Mouse (Mus musculus): ENCODE measurements around the gene Psmb2. TPM values are rescaled to one million over a fixed set of nuclear protein-coding genes. Genes with fewer than 3 reads are reported as not detected.

The Psmb2 gene
- total and polyA plus RNA-seq, 2 experiments from 2014 or later: 185 to 497 TPM

DNA sequence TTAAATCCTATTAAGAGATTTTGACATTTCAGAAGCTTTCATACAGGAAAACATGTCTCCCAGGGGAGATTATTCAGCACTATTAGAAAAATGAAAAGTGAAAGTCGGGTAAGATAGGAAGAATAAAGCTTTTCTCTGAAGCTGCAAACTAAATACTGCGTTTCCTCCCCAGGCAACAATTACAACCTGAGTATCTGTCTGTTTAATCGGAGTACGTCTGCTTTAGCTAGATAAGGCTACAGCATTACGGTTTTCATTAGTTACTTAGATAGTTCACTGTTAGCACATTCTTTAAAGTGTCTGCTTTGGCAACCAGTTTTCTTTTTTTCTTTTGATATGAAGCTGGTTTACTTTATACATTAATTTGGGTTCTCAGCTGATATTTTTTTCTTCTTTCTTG, 4.9 kb downstream of the Psmb2 start:
- 88% methylated on average over 5 of the region's 5 CpGs for WGBS
- Histone ChIP-seq H3K27ac (ENCODE audit: low read depth, low read length) (no peak overlapping the region), H3K4me3 (ENCODE audit: low read depth, low read length) (no peak overlapping the region), H3K27me3 (ENCODE audit: insufficient read depth, low read length) (no peaks in the 10 kb centered on the region), H3K9ac (no peak overlapping the region), H3K4me2 (ENCODE audit: low read depth) (no peak overlapping the region), H3K4me1 (ENCODE audit: insufficient read depth) (no peaks in the 10 kb centered on the region), H3K36me3 (ENCODE audit: insufficient read depth) (peaks cover 26% of the 10 kb centered on the region), H3K9me3 (ENCODE audit: low read length) (no peaks in the 10 kb centered on the region)
- DNase-seq: no peak
- ATAC-seq: no peak
- no peak for TF ChIP-seq CTCF (IDR thresholded peaks at IDR 0.05; ENCODE audit: low read depth)

DNA sequence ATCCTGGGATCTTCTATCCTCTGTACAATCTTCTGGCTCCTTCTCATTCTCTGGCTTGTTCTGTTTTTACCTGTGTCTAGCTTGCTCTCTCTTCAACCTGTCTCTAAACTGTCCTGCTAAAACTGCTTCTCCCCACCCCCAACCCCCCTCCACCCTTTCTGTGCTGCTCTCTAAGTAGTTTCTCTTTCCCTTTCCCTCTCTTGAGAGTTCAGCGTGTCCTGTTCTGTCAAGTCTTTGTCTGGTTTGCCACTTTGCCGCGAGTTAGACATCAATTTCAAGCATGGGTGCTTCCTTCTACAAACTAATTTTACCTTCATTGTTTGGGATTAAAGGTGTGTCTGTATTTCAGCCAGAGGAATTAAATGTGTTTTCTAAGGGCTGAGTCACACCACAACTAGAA, 5.7 kb downstream of the Psmb2 start:
- Histone ChIP-seq H3K36me3 (ENCODE audit: insufficient read depth) (peaks cover 29% of the 10 kb centered on the region), H3K4me2 (ENCODE audit: low read depth) (no peak overlapping the region), H3K27me3 (ENCODE audit: insufficient read depth, low read length) (no peaks in the 10 kb centered on the region), H3K4me3 (ENCODE audit: low read depth, low read length) (no peak overlapping the region), H3K9me3 (ENCODE audit: low read length) (no peaks in the 10 kb centered on the region), H3K27ac (ENCODE audit: low read depth, low read length) (no peak overlapping the region), H3K4me1 (ENCODE audit: insufficient read depth) (no peaks in the 10 kb centered on the region), H3K9ac (no peak overlapping the region)
- 34% methylated on average over 3 of the region's 3 CpGs for WGBS
- TF ChIP-seq CTCF (IDR thresholded peaks at IDR 0.05; ENCODE audit: low read depth): no peak
- DNase-seq: no peak
- ATAC-seq: no peak

DNA sequence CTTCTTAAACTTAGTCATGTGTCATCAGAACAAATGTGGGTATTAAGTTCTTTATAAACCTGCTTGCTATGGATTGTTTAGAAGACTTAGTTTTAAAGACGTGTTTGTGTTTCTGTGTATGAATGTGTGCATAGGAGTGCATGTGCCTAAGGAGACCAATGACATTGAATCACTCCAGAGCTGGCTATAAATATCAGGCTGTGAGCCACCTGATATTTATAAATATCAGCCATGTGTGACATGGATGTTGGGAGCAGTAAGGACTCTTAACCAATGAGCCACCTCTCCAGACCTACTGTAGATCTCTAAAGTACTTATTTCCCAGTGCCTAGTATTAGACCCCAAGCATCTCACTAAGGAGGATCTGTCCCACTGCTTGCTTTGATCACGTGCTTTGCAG, 12.0 kb downstream of the Psmb2 start:
- no peaks in the 10 kb centered on the region for H3K9me3 ChIP-seq (ENCODE audit: low read length)
- no peak overlapping the region for H3K4me2 ChIP-seq (ENCODE audit: low read depth)
- no peak overlapping the region for H3K9ac ChIP-seq
- no peak overlapping the region for H3K27ac ChIP-seq (ENCODE audit: low read depth, low read length)
- H3K4me3 ChIP-seq (ENCODE audit: low read depth, low read length): no peak overlapping the region
- H3K36me3 ChIP-seq (ENCODE audit: insufficient read depth): peaks cover 35% of the 10 kb centered on the region
- DNase-seq (no peak), ATAC-seq (no peak)
- H3K27me3 ChIP-seq (ENCODE audit: insufficient read depth, low read length): no peaks in the 10 kb centered on the region
- no peak for TF ChIP-seq CTCF (IDR thresholded peaks at IDR 0.05; ENCODE audit: low read depth)
- WGBS: 97% methylated on average over 2 of the region's 2 CpGs
- H3K4me1 ChIP-seq (ENCODE audit: insufficient read depth): no peaks in the 10 kb centered on the region

GRCm38 (mm10) chr4:126693021-126693420, 15.6 kb downstream of the Psmb2 start:
- Histone ChIP-seq H3K27ac (ENCODE audit: low read depth, low read length) (no peak overlapping the region), H3K4me2 (ENCODE audit: low read depth) (no peak overlapping the region), H3K4me3 (ENCODE audit: low read depth, low read length) (no peak overlapping the region), H3K9me3 (ENCODE audit: low read length) (no peaks in the 10 kb centered on the region), H3K27me3 (ENCODE audit: insufficient read depth, low read length) (no peaks in the 10 kb centered on the region), H3K4me1 (ENCODE audit: insufficient read depth) (no peaks in the 10 kb centered on the region), H3K36me3 (ENCODE audit: insufficient read depth) (peaks cover 20% of the 10 kb centered on the region), H3K9ac (no peak overlapping the region)
- DNase-seq (no peak), ATAC-seq (no peak)
- no peak for TF ChIP-seq CTCF (IDR thresholded peaks at IDR 0.05; ENCODE audit: low read depth)
- 86% methylated on average over 5 of the region's 5 CpGs for WGBS

DNA sequence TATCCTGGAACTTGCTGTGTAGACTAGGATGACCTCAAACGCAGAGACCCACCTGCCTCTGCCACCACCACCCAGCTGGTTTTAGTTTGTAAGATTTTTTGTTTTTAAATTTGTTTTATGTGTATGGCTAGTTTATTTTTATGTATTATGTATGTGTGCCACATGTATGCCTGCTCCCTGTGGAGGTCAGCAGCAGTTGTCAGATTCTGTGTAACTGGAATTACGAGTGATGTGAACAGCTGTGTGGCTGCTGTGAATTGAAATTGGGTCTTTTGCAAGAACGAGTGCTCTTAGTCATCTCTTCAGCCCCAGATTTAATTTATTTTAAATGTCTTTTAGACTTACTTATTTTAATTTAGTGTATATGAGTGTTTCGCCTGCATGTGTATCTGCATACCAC, 19.5 kb downstream of the Psmb2 start:
- no peaks in the 10 kb centered on the region for H3K9me3 ChIP-seq (ENCODE audit: low read length)
- 94% methylated on average over 4 of the region's 4 CpGs for WGBS
- ATAC-seq: no peak
- H3K4me2 ChIP-seq (ENCODE audit: low read depth): no peak overlapping the region
- H3K27me3 ChIP-seq (ENCODE audit: insufficient read depth, low read length): no peaks in the 10 kb centered on the region
- no peak overlapping the region for H3K27ac ChIP-seq (ENCODE audit: low read depth, low read length)
- no peak overlapping the region for H3K4me3 ChIP-seq (ENCODE audit: low read depth, low read length)
- H3K36me3 ChIP-seq (ENCODE audit: insufficient read depth): peaks cover 24% of the 10 kb centered on the region
- DNase-seq: no peak
- no peaks in the 10 kb centered on the region for H3K4me1 ChIP-seq (ENCODE audit: insufficient read depth)
- H3K9ac ChIP-seq: no peak overlapping the region
- no peak for TF ChIP-seq CTCF (IDR thresholded peaks at IDR 0.05; ENCODE audit: low read depth)

DNA sequence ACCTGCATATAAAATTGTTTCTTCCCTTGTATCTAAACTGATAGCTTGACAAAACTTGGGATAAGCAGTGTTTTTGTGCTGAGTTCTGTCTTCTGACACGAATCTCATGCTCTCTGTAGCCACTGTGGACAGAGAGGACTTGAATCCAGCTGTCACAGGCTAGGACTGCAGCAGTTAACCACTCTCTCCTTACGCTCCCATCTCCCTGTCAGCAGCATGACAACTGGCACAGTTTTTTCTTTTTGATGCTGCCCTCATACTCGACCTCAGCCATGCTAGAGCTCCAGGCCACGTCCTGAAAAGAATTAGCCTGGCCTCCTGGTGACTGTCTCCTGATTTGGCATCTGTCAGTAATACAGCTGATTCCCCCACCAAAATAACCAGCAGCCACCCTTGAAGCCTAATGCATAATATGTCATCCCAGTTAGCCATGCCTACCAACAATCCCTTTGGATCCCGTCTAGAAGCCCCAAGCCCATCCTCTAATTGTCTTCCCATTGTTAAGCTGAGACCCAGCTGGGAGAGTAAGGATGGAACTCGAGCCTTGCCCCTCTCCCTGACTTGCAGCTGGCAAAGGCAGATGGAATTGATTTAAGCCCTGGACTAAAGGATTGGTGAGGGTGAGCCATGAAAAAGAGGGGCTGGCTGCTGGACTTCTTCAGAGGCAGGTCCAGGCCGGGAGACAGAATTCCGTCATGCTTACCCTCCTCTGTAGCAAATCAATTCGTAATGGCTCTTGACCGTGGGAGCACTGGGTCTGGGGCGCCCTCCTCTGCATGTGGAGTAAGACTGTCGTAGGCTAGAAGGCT, 29.4 kb downstream of the Psmb2 start:
- 74% methylated on average over 12 of the region's 12 CpGs for WGBS
- no peaks in the 10 kb centered on the region for H3K27me3 ChIP-seq (ENCODE audit: insufficient read depth, low read length)
- no peaks in the 10 kb centered on the region for H3K9me3 ChIP-seq (ENCODE audit: low read length)
- no peak overlapping the region for H3K27ac ChIP-seq (ENCODE audit: low read depth, low read length)
- DNase-seq (no peak), ATAC-seq (no peak)
- TF ChIP-seq CTCF (IDR thresholded peaks at IDR 0.05; ENCODE audit: low read depth): no peak
- H3K4me2 ChIP-seq (ENCODE audit: low read depth): no peak overlapping the region
- no peaks in the 10 kb centered on the region for H3K4me1 ChIP-seq (ENCODE audit: insufficient read depth)
- H3K4me3 ChIP-seq (ENCODE audit: low read depth, low read length): no peak overlapping the region
- no peak overlapping the region for H3K9ac ChIP-seq
- peaks cover 61% of the 10 kb centered on the region for H3K36me3 ChIP-seq (ENCODE audit: insufficient read depth)

DNA sequence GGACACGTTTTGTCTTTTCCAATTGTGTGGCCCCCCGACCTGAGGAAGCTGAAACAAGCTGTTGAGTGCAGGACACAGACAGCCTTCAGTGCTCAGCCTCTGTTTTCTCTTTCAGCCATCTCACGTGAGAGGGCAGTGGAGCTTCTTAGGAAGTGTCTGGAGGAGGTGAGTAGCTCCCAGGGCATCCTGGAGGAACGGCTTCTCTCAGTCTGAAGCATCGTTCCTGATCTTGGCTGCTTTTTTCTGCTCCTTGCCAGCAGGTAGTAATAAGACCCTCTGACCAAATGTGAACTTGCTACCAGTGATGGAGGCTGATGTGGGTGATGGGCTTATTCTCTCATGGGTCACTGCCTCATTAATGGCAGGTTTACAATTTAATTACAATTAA, 30.0 kb downstream of the Psmb2 start:
- no peak overlapping the region for H3K9ac ChIP-seq
- H3K36me3 ChIP-seq (ENCODE audit: insufficient read depth): peaks cover 57% of the 10 kb centered on the region
- no peaks in the 10 kb centered on the region for H3K4me1 ChIP-seq (ENCODE audit: insufficient read depth)
- no peak for DNase-seq
- no peaks in the 10 kb centered on the region for H3K9me3 ChIP-seq (ENCODE audit: low read length)
- TF ChIP-seq CTCF (IDR thresholded peaks at IDR 0.05; ENCODE audit: low read depth): no peak
- no peak overlapping the region for H3K27ac ChIP-seq (ENCODE audit: low read depth, low read length)
- no peak overlapping the region for H3K4me2 ChIP-seq (ENCODE audit: low read depth)
- no peaks in the 10 kb centered on the region for H3K27me3 ChIP-seq (ENCODE audit: insufficient read depth, low read length)
- WGBS: 86% methylated on average over 5 of the region's 5 CpGs
- no peak for ATAC-seq
- H3K4me3 ChIP-seq (ENCODE audit: low read depth, low read length): no peak overlapping the region

Measured in forebrain, postnatal 0 days (tissue).